Mouse (Mus musculus) colon, adult 2 months (tissue): ENCODE measurements around the gene Krtap7-1. TPM values are rescaled to one million over a fixed set of nuclear protein-coding genes. Genes with fewer than 3 reads are reported as not detected.

Source experiments
- polyA plus RNA-seq: library from polyadenylated mRNA; depleted of rRNA; stranded (reverse); fragments of >200 nt; gene quantifications from 2 replicates; pipeline ENCODE4 v1.2.3, GENCODE M21; 2012; rRNA removed

Krtap7-1 gene
- not detected in 2 replicates for polyA plus RNA-seq

DNA sequence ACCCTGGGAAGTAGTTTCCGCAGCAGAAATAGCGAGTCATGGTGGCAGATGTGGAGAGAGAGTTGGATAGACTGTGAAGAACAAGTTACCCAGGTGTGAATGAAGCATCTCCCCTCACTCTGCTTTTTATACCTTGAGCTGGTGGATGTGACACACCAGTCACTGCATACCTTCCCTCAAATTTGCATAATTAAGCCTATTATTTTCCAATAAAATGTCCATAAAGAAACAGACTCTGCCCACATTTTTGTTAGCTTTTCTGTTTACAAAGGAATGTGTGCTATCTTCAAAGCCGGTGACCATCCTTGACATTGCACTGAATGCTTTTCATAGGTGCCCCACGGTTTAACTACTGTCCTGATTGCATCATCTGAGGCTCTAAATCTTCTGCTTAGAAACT lies at the start of gene Krtap7-1:
Gene Krtap7-1, minus strand, starts transcription at position 101 of the 400 bp plus-strand sequence.

GRCm38 (mm10) chr16:89487852-89488251 lies 20.3 kb downstream of the Krtap7-1 start, which contains the start of gene Krtap8-1:
Krtap8-1 (minus strand) TSS chr16:89487952.

Other genes starting within 250 kb of the Krtap7-1 start
- gene Krtap21-1, start 104.5 kb downstream of the Krtap7-1 start, polyA plus RNA-seq = not detected in 2 replicates
- not detected in 2 replicates for gene Krtap6-2, start 88.2 kb downstream of the Krtap7-1 start, polyA plus RNA-seq
- gene Krtap8-1, start 20.4 kb downstream of the Krtap7-1 start, polyA plus RNA-seq = not detected in 2 replicates
- gene Krtap11-1, start 62.9 kb upstream of the Krtap7-1 start, polyA plus RNA-seq = not detected in 2 replicates